In the genomic region with DNA sequence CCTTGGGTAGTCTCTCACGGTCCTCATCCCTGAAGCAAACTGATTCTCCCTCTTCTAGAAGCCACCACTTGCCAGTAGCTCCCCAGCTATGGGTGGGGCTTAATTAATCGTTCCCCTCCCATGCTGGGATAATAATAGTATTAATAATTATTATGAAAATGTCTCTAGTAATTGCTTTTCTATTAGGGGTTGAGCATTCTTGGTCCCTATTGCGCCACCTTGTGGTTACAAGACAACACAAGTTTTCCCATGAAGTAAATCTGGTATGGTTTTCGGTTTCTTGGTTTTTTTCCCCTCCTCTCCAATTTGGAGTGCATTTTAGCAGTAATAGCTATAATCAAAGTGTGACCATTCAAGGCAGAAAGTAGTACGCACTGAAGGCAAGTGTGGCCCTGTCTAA, we compare ENCODE assay signal across 9 mouse cellular contexts. TPM values are rescaled to one million over a fixed set of nuclear protein-coding genes. Genes with fewer than 3 reads are reported as not detected.
DNase-seq lines count a peak whose midpoint lies in the region; ATAC-seq lines count a peak whose summit lies in the region.
"Had no signal": no experiment of that assay in that cellular context is flagged by ENCODE, and none has a peak within 500 bp of the region (broad histone marks: within the 10 kb centered on the region; RNA-seq: fewer than 3 reads in every experiment).

No protein-coding gene starts in this region.

- H3K36me3 ChIP-seq in forebrain, embryonic 16.5 days (ENCODE audit: control insufficient read depth, insufficient read depth) = no peaks in the 10 kb centered on the region
- H3K36me3 ChIP-seq: embryonic facial prominence, embryonic 12.5 days had no signal

- no peak overlapping the region for H3K4me2 ChIP-seq in forebrain, embryonic 16.5 days (ENCODE audit: low read length)
- H3K4me2 ChIP-seq: embryonic facial prominence, embryonic 12.5 days had no signal

- H3K9me3 ChIP-seq in forebrain, embryonic 16.5 days (ENCODE audit: control insufficient read depth, low read length) = no peaks in the 10 kb centered on the region
- H3K9me3 ChIP-seq: embryonic facial prominence, embryonic 12.5 days had no signal

- H3K27ac ChIP-seq in forebrain, embryonic 16.5 days (ENCODE audit: low read length) = no peak overlapping the region
- H3K27ac ChIP-seq: embryonic facial prominence, embryonic 12.5 days had no signal

- no peak overlapping the region for H3K4me3 ChIP-seq in forebrain, embryonic 16.5 days (replicated peaks; ENCODE audit: low read length)
- H3K4me3 ChIP-seq: embryonic facial prominence, embryonic 12.5 days; myocyte had no signal

- 53% methylated on average over 5 of the region's 5 CpGs for WGBS in forebrain, embryonic 16.5 days

- no peak for ATAC-seq in forebrain, embryonic 16.5 days

- H3K27me3 ChIP-seq in forebrain, embryonic 16.5 days (replicated peaks; ENCODE audit: control insufficient read depth, insufficient read depth, low read length) = no peaks in the 10 kb centered on the region
- H3K27me3 ChIP-seq: embryonic facial prominence, embryonic 12.5 days had no signal

- DNase-seq in kidney, adult 9 months = peak; percentile 49
- DNase-seq in kidney, adult 11 months = no peak
- DNase-seq in urinary bladder, postnatal 25 days (ENCODE audit: low spot score) = peak; percentile 36
- DNase-seq in urinary bladder, adult 2 months (ENCODE audit: low spot score) = no peak
- DNase-seq in embryo, embryonic 11 days = peak; percentile 48
- peak; percentile 57 for DNase-seq in naive thymus-derived CD4-positive, alpha-beta T cell, adult 2 months (ENCODE audit: low read depth)

- H3K4me1 ChIP-seq in forebrain, embryonic 16.5 days (replicated peaks; ENCODE audit: control insufficient read depth, insufficient read depth, low read length) = no peaks in the 10 kb centered on the region
- H3K4me1 ChIP-seq: embryonic facial prominence, embryonic 12.5 days had no signal

- no peak overlapping the region for H3K9ac ChIP-seq in forebrain, embryonic 16.5 days (replicated peaks; ENCODE audit: low read depth, low read length)
- H3K9ac ChIP-seq: embryonic facial prominence, embryonic 12.5 days had no signal

RNA-seq across cellular contexts. Expression of a gene that starts 23.8 kb away (rescaled TPM):
- 2.0 TPM in 2 replicates for polyA plus RNA-seq in urinary bladder, adult 2 months (2012; rRNA removed)
- polyA plus RNA-seq in forebrain, embryonic 16.5 days (2015; fragmentation: Nextera tagmentation; extraction: Ambion mirVana) = 1.5 and 2.3 TPM in 2 replicates

Comparison
In these comparisons a context has a peak if more than half of its experiments do, and no peak if none do; other contexts are left out.
1. DNase-seq: peak in kidney, adult 9 months (single experiment), urinary bladder, postnatal 25 days (single experiment), embryo, embryonic 11 days (single experiment) and naive thymus-derived CD4-positive, alpha-beta T cell, adult 2 months (single experiment); none in kidney, adult 11 months (single experiment) and urinary bladder, adult 2 months (single experiment).